Mouse (Mus musculus): ENCODE measurements around the gene Fbxo7. TPM values are rescaled to one million over a fixed set of nuclear protein-coding genes. Genes with fewer than 3 reads are reported as not detected.
A peak's percentile ranks its signal among the peaks of the same experiment; 100 is the strongest.

Gene Fbxo7
- total RNA-seq, 2 experiments from 2014 or later = 34.7 to 35.3 TPM

- no peak for DNase-seq (ENCODE audit: low spot score in 2 of 2)
These were observed 12.4 kb downstream of the Fbxo7 start for GRCm38 (mm10) chr10:86034007-86034728.

DNA sequence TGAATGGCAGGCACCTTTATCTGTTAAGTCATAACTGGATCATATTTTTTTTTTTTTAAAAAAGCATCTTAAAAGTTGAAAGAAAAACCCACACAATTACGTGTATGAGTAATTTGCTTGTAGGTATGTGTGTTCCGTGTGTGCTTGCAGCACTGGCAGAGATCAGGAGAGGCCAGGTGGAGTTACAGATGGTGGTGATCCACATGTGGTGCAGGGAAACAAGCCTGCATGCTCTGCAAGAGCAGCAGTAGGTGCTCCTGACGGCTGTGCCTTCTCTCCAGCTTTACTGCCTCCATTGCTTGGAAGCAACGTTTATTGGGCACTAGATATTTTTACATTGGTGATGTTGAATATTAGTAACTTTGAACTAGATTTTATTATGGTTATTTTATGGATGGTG, 21.9 kb downstream of the Fbxo7 start:
- DNase-seq (ENCODE audit: low spot score in 2 of 2) = no peak

GRCm38 (mm10) chr10:86044066-86044465, 22.3 kb downstream of the Fbxo7 start:
- no peak for DNase-seq (ENCODE audit: low spot score in 2 of 2)

- DNase-seq (ENCODE audit: low spot score in 2 of 2) = no peak
These were observed 24.6 kb downstream of the Fbxo7 start for GRCm38 (mm10) chr10:86046371-86046770.

GRCm38 (mm10) chr10:86047786-86048185, 26.0 kb downstream of the Fbxo7 start:
- DNase-seq (ENCODE audit: low spot score in 2 of 2) = no peak

- no peak for DNase-seq (ENCODE audit: low spot score in 2 of 2)
These were observed 28.8 kb downstream of the Fbxo7 start for GRCm38 (mm10) chr10:86050522-86050921.

DNA sequence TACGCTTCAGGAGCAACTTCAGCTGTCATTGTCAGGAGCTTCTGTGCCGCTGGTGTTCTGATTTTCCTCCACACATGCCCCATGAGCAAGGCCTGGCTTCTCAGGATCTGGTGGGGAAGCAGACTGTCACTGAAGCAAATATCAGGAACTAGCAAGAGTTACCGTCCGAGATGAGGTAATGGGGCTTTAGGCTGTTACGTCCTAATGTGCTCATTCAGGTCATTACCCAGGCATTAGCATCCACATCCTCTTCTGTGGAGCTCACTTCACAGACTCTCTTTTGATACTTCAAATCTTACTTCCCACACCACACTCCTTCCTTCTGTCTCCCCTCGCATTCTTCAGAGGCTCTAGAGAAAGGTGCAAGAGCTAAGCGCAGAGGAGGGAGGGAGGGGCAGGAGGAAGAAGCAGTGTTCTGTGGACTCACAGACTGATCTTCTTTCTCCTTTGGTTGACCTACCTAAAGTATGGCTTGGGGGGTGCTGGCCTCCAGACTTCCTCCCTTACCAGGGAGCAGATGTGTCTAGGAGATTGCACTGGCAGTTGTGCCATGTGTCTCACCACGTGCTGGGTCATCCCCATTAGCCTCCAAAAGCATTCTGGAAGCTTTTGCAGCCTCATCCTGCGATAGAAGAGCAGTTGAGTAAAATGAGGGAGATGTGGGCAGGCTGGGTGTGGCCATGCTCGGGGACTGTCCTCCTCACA, 31.2 kb downstream of the Fbxo7 start:
- no peak for DNase-seq (ENCODE audit: low spot score in 2 of 2)

GRCm38 (mm10) chr10:86056297-86056903, 34.6 kb downstream of the Fbxo7 start:
- no peak for DNase-seq (ENCODE audit: low spot score in 2 of 2)

DNA sequence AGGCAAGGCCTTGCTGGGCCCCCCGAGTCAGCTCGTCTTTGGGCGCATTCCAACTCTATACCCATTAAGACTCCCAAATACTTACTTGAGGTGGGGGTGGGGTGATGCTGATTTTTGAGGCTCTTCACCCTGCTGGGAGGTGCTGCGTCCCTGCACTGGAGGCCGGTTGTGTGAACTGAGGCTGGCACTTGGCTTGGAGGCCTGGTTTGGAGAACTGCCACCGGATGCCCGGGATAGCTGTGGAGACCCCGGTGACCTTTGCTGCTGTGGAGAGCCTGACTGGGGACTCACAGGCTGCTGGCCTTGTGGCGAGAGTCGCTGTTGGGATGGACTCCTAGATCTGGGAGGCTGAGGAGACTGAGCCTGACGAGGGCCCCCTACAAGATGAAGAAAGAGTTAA, 35.5 kb downstream of the Fbxo7 start:
- no peak for DNase-seq (ENCODE audit: low spot score in 2 of 2)

- no peak for DNase-seq (ENCODE audit: low spot score in 2 of 2)
These were observed 35.9 kb downstream of the Fbxo7 start for GRCm38 (mm10) chr10:86057712-86058111.

DNA sequence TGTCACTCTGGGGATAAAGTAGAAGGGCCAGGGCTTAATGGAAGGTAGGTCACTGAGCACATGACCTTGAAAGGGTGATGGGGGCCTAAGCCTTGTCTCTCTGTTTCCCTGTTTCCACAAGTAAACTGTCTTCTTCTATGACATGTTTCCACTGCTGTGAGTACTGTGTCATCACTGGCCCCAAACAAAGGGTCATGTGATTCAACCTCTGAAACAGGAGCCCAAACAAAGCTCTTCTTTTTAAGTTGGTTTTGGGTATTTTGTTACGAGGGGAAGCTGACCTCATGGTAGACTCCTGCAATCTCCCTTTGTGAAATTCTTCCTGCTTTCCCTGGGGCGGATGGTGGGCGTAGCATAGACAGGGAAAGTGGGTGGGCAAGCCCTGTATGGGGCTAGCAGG, 38.5 kb downstream of the Fbxo7 start:
- no peak for DNase-seq (ENCODE audit: low spot score in 2 of 2)

GRCm38 (mm10) chr10:86062261-86063017, 40.7 kb downstream of the Fbxo7 start:
- no peak for DNase-seq (ENCODE audit: low spot score in 2 of 2)

- DNase-seq (ENCODE audit: low spot score in 2 of 2) = no peak
These were observed 41.2 kb downstream of the Fbxo7 start for GRCm38 (mm10) chr10:86063018-86063384.

GRCm38 (mm10) chr10:86064937-86065336, 43.2 kb downstream of the Fbxo7 start:
- DNase-seq (ENCODE audit: low spot score in 2 of 2) = peak; percentile 15 to 49

GRCm38 (mm10) chr10:86065661-86066060, 43.9 kb downstream of the Fbxo7 start:
- no peak for DNase-seq (ENCODE audit: low spot score in 2 of 2)

- DNase-seq (ENCODE audit: low spot score in 2 of 2) = no peak
These were observed 44.9 kb downstream of the Fbxo7 start for GRCm38 (mm10) chr10:86066651-86067050.

- DNase-seq (ENCODE audit: low spot score in 2 of 2) = no peak
These were observed 46.1 kb downstream of the Fbxo7 start for GRCm38 (mm10) chr10:86067911-86068310.

DNA sequence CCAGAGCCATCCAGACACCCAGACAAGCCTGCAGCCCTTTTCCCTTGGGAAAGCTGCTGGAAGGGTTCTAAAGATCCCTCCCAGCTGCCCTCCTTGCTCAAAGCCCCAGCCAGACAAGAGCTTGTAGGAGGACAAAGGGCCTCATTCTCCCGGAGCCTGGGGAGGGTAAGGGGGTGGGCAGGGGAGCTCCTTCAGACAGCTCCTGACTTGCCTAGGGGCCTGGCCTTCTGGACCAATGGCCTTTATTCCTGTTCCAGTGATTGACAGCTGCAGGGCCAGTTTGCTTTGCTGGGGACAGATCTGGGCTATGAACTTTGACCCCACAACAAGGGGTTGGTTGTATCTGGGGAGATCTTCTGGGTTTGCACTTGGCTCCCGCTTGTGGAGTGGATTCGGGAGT, 47.6 kb downstream of the Fbxo7 start:
- no peak for DNase-seq (ENCODE audit: low spot score in 2 of 2)

GRCm38 (mm10) chr10:86070751-86071150, 49.0 kb downstream of the Fbxo7 start:
- DNase-seq (ENCODE audit: low spot score in 2 of 2) = no peak

- DNase-seq (ENCODE audit: low spot score in 2 of 2) = no peak
These were observed 52.4 kb downstream of the Fbxo7 start for GRCm38 (mm10) chr10:86074134-86074533.

GRCm38 (mm10) chr10:86074971-86075711, 53.4 kb downstream of the Fbxo7 start:
- no peak for DNase-seq (ENCODE audit: low spot score in 2 of 2)
